ENCODE assay signal across 18 mouse cellular contexts in the genomic region with DNA sequence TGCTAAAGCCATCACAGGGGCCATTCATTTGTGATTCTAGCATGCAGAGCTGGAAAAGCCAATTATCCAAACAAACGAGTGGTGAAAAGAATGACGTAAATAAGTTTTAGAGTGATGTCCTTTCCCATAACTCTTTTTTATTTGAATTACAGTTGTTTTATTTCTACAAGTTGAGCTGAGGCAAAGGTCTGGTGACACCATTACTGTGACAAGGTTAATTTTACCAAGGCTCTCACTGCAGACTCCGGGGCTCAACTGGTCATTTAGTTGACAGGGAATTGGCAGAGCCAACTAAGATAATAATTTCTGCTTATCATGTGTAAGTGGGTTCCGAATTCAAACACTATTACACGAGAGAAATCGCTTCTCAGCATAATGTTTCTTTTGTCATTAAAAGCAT.
DNase-seq lines count a peak whose midpoint lies in the region; ATAC-seq and TF ChIP-seq lines count a peak whose summit lies in the region.
"Had no signal": no experiment of that assay in that cellular context is flagged by ENCODE, and none has a peak within 500 bp of the region (broad histone marks: within the 10 kb centered on the region; RNA-seq: fewer than 3 reads in every experiment).

No protein-coding gene starts in this region.

- H3K27ac ChIP-seq in forebrain, embryonic 14.5 days (ENCODE audit: low read depth, low read length) = no peak overlapping the region
- no peak overlapping the region for H3K27ac ChIP-seq in forebrain, embryonic 10.5 days
- no peak overlapping the region for H3K27ac ChIP-seq in kidney, embryonic 14.5 days (ENCODE audit: low read depth, low read length)
- H3K27ac ChIP-seq in liver, postnatal 0 days (ENCODE audit: low read depth) = no peak overlapping the region
- H3K27ac ChIP-seq: forebrain, embryonic 15.5 days; hindbrain, embryonic 12.5 days had no signal

- H3K4me3 ChIP-seq in forebrain, embryonic 14.5 days (ENCODE audit: low read depth, low read length) = no peak overlapping the region
- no peak overlapping the region for H3K4me3 ChIP-seq in forebrain, embryonic 10.5 days
- H3K4me3 ChIP-seq in kidney, embryonic 14.5 days (ENCODE audit: low read length) = no peak overlapping the region
- H3K4me3 ChIP-seq in liver, postnatal 0 days (ENCODE audit: low read depth, low read length) = no peak overlapping the region
- H3K4me3 ChIP-seq: forebrain, embryonic 15.5 days; hindbrain, embryonic 12.5 days had no signal

- no peak for TF ChIP-seq CTCF in brain, embryonic 14.5 days (IDR thresholded peaks at IDR 0.05; ENCODE audit: borderline replicate concordance, extremely low read depth, insufficient read depth, insufficient read length)
- TF ChIP-seq CTCF in liver, postnatal 0 days (IDR thresholded peaks at IDR 0.05; ENCODE audit: low read depth) = no peak

- no peaks in the 10 kb centered on the region for H3K9me3 ChIP-seq in forebrain, embryonic 14.5 days (replicated peaks; ENCODE audit: control insufficient read depth, low read length)
- no peaks in the 10 kb centered on the region for H3K9me3 ChIP-seq in forebrain, embryonic 10.5 days
- H3K9me3 ChIP-seq in kidney, embryonic 14.5 days (ENCODE audit: control insufficient read depth, low read length) = no peaks in the 10 kb centered on the region
- no peaks in the 10 kb centered on the region for H3K9me3 ChIP-seq in liver, postnatal 0 days (ENCODE audit: low read length)
- H3K9me3 ChIP-seq: forebrain, embryonic 15.5 days; hindbrain, embryonic 12.5 days had no signal

- no peak for TF ChIP-seq POLR2A in brain, embryonic 14.5 days (IDR thresholded peaks at IDR 0.05; ENCODE audit: borderline replicate concordance, extremely low read depth, insufficient read depth, insufficient read length, poor library complexity, severe bottlenecking)

- 70% methylated on average over 6 of the region's 6 CpGs for WGBS in forebrain, embryonic 14.5 days
- 86% methylated on average over 6 of the region's 6 CpGs for WGBS in forebrain, embryonic 10.5 days
- 43% methylated on average over 6 of the region's 6 CpGs for WGBS in kidney, embryonic 14.5 days
- WGBS in liver, postnatal 0 days (ENCODE audit: insufficient replicate concordance) = 75% methylated on average over 6 of the region's 6 CpGs

- H3K9ac ChIP-seq in forebrain, embryonic 14.5 days (ENCODE audit: low read length) = no peak overlapping the region
- H3K9ac ChIP-seq in kidney, embryonic 14.5 days (ENCODE audit: low read depth, low read length) = no peak overlapping the region
- H3K9ac ChIP-seq in liver, postnatal 0 days (replicated peaks) = no peak overlapping the region
- H3K9ac ChIP-seq: forebrain, embryonic 15.5 days; hindbrain, embryonic 12.5 days had no signal

- H3K4me2 ChIP-seq in forebrain, embryonic 14.5 days (ENCODE audit: low read length) = no peak overlapping the region
- no peak overlapping the region for H3K4me2 ChIP-seq in kidney, embryonic 14.5 days (replicated peaks; ENCODE audit: low read depth, low read length)
- H3K4me2 ChIP-seq in liver, postnatal 0 days (ENCODE audit: low read depth, low read length) = no peak overlapping the region
- H3K4me2 ChIP-seq: forebrain, embryonic 15.5 days; heart, embryonic 11.5 days; hindbrain, embryonic 12.5 days had no signal

- H3K4me1 ChIP-seq in forebrain, embryonic 14.5 days (ENCODE audit: control insufficient read depth, insufficient read depth, low read length) = no peaks in the 10 kb centered on the region
- H3K4me1 ChIP-seq in forebrain, embryonic 10.5 days = no peaks in the 10 kb centered on the region
- H3K4me1 ChIP-seq in kidney, embryonic 14.5 days (ENCODE audit: control insufficient read depth, insufficient read depth, low read length) = no peaks in the 10 kb centered on the region
- H3K4me1 ChIP-seq in liver, postnatal 0 days (ENCODE audit: insufficient read depth) = no peaks in the 10 kb centered on the region
- H3K4me1 ChIP-seq: forebrain, embryonic 15.5 days; hindbrain, embryonic 12.5 days had no signal

- no peaks in the 10 kb centered on the region for H3K36me3 ChIP-seq in forebrain, embryonic 14.5 days (ENCODE audit: control insufficient read depth, insufficient read depth, low read length)
- no peaks in the 10 kb centered on the region for H3K36me3 ChIP-seq in forebrain, embryonic 10.5 days (replicated peaks)
- no peaks in the 10 kb centered on the region for H3K36me3 ChIP-seq in kidney, embryonic 14.5 days (ENCODE audit: control insufficient read depth, insufficient read depth, low read length)
- H3K36me3 ChIP-seq in liver, postnatal 0 days (replicated peaks; ENCODE audit: insufficient read depth, low read length) = no peaks in the 10 kb centered on the region
- H3K36me3 ChIP-seq: forebrain, embryonic 15.5 days; hindbrain, embryonic 12.5 days had no signal

- TF ChIP-seq EP300 in liver, postnatal 0 days (IDR thresholded peaks at IDR 0.05; ENCODE audit: low read depth) = no peak

- peak; percentile 11 for DNase-seq in forebrain, embryonic 14.5 days (ENCODE audit: low spot score)
- DNase-seq in forebrain, embryonic 10.5 days (ENCODE audit: extremely low spot score, low spot score) = no peak
- DNase-seq in kidney, adult 11 months = no peak
- peak; percentile 32 for DNase-seq in brain, embryonic 14.5 days (ENCODE audit: low read depth)
- DNase-seq in kidney, postnatal 4 days = peak; percentile 7 to 24
- DNase-seq in liver, postnatal 0 days = no peak
- no peak for DNase-seq in heart, adult 18-20 months
- DNase-seq: adrenal gland, adult 8-10 months; adrenal gland, postnatal 25 days; cerebellum, adult 9-10 months; cerebellum, postnatal 14 days; gastrocnemius, postnatal 25 days had no signal

- H3K27me3 ChIP-seq in forebrain, embryonic 14.5 days (replicated peaks; ENCODE audit: control insufficient read depth, insufficient read depth, low read length) = no peaks in the 10 kb centered on the region
- no peaks in the 10 kb centered on the region for H3K27me3 ChIP-seq in forebrain, embryonic 10.5 days (ENCODE audit: poor library complexity, severe bottlenecking)
- H3K27me3 ChIP-seq in kidney, embryonic 14.5 days (ENCODE audit: control insufficient read depth, insufficient read depth, low read length) = no peaks in the 10 kb centered on the region
- H3K27me3 ChIP-seq in liver, postnatal 0 days (ENCODE audit: insufficient read depth, low read length) = no peaks in the 10 kb centered on the region
- H3K27me3 ChIP-seq: forebrain, embryonic 15.5 days; hindbrain, embryonic 12.5 days had no signal

- no peak for ATAC-seq in forebrain, embryonic 14.5 days
- ATAC-seq in kidney, embryonic 14.5 days (ENCODE audit: low FRiP score, low TSS enrichment) = peak; percentile 55; the same call in 1 of the 2 replicates
- ATAC-seq in liver, postnatal 0 days = no peak
- ATAC-seq: activated CD4-positive, CD25-positive, alpha-beta regulatory T cell, adult 4 months; forebrain, embryonic 15.5 days; hindbrain, embryonic 16.5 days had no signal

Comparison
In these comparisons a context has a peak if more than half of its experiments do, and no peak if none do; other contexts are left out.
1. DNase-seq: peak in forebrain, embryonic 14.5 days (single experiment), brain, embryonic 14.5 days (single experiment) and kidney, postnatal 4 days (2 of 2); none in forebrain, embryonic 10.5 days (single experiment), kidney, adult 11 months (single experiment), liver, postnatal 0 days (single experiment) and heart, adult 18-20 months (0 of 2).